Mouse (Mus musculus): Measurements from ENCODE around the gene Gm8247.
"Not testable (repeated sequence)": the region's sequence is repeated elsewhere in the genome, so short reads cannot be mapped to it uniquely, and the experiment has no call there.

The Gm8247 gene

DNA sequence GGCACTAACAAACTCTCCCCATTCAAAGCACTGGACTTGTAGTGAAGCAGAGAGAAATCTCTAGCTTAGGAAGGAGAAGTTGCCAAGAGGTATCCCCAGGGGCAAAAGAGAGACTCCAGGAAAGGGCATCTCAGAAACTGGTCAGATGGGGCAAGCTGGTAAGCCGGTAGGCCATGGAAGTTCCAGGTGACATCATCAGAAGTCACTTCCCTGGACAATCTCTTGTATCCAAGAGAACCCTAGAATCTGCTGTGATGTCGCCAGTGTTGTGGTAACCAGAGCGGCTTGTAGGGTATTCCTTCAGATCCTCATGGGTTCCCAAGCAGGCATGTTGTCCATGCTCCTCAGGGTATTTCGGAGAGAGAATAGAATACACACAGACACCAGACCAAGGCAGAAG, at the start of gene Gm8247:
Gene Gm8247, plus strand, starts transcription at position 301 of the 400 bp plus-strand sequence.
- not testable (repeated sequence) for DNase-seq

DNA sequence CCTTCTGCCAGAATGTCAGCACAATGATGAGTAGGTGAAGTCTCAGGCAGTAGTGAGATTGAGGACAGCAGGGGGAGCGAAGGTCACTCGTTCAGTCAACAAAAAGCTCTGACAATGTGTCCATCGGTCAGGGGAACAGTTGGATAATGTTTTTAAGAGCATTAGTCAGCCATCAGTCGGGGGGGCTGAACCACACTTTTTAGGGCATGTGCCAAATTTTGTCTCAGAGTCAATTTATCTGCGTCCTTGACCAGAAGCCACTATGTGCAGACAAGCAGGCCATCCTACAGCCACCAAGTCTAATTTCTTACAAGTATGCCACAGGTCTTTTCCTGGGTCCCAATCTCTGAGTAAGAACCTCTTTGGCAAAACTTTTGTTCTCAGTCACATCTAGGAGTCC, 35.0 kb upstream of the Gm8247 start:
- not testable (repeated sequence) for DNase-seq

DNA sequence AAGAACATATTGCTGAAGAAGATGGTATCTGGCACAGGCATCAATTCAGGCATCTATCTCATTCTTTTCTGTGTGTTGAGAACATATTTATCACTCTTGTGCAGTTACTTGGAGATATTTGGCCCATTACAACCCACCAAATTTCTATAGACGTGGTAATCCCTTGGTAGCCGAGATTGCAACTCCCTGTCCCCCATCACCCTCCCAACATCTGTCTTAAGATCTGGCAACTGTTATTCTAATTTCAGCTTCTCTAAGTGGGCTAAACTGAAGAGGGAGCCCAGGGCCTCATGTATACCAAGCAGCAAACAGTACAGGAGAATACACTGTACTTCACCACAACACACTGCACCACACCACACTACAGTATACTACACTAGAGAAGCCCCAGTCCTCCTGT, 8.8 kb downstream of the Gm8247 start:
- DNase-seq: not testable (repeated sequence)

DNA sequence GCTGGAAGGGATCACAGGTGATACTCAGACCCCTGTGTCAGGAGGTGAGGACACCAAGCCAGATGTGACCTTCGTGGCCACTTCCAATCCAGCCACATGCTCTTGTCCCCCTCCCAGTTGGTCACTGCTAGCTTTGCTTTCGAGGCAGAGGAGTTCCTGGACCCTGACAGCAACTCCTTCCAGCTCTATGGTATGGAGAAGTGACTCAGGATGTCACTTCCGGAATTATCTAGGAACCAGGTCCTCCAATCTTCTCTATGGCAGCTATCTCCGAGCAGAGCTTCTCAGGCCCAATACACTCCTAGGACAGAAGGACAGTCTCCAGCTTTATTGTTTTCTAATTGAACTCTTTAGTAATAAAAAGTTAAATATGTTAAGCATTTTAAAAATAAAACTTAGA, 44.8 kb downstream of the Gm8247 start, which contains the start of gene Gm5624:
Gene Gm5624, minus strand, starts transcription at position 202 of the 400 bp plus-strand sequence.
- DNase-seq: not testable (repeated sequence)

Measured in lung, postnatal 14 days (tissue).